Mouse (Mus musculus) T-cell, adult 2 months (primary cell): ENCODE measurements around the gene Stim2.

Experiments used
- DNase-seq: peaks from one replicate; pipeline ENCODE4 v3.0.0; 2022; ENCODE audit warnings: low spot score

The Stim2 gene

DNA sequence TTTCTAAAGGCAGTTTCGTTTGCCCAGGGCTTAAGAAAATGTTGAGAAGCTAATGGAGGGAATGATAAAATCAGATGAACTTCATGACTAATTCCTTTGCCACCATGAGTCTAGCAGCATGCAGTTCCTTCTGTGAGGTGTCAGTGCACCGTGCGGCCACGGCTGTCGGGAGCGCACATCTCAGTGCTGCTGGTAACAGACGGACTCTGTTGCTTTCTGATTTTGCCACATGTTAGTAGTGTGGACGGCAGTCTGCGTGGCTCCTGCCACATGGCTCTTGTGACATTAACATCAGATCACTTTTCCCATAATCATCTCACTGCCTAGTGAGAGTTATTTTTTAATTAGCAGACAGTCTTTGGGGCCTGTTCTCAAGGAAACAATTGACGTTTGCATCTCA is 118.2 kb downstream of the Stim2 start:
- DNase-seq, result no peak

DNA sequence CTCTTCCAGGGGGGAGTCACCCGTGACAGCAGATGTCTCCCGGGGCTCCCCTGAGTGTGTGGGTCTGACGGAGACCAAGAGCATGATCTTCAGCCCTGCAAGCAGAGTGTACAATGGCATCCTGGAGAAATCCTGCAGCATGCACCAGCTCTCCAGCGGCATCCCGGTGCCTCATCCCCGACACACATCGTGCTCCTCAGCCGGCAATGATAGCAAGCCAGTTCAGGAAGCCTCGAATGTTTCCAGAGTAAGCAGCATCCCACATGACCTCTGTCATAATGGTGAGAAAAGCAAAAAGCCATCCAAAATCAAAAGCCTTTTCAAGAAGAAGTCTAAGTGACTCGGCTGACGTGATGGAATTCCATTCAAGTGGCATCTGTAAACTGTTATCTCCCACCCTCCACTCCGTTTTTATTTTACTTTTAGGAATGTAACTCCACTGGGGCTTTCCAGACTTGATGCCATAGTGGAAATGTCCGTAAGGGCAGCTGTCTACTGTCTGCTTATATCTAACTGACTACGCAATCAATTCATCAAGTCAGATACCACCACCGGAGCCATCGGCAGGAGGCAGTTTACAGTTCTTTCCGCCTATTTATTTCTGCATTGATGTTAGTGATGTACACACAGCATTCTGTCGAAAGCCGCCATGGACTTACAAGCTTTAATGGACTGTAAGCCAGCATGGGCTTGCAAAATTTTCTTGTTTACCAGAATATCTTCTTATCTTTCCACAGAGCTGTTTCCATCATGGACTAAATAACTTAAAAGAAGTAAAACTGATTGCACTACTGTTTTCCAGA is 120.3 kb downstream of the Stim2 start:
- DNase-seq, result no peak

DNA sequence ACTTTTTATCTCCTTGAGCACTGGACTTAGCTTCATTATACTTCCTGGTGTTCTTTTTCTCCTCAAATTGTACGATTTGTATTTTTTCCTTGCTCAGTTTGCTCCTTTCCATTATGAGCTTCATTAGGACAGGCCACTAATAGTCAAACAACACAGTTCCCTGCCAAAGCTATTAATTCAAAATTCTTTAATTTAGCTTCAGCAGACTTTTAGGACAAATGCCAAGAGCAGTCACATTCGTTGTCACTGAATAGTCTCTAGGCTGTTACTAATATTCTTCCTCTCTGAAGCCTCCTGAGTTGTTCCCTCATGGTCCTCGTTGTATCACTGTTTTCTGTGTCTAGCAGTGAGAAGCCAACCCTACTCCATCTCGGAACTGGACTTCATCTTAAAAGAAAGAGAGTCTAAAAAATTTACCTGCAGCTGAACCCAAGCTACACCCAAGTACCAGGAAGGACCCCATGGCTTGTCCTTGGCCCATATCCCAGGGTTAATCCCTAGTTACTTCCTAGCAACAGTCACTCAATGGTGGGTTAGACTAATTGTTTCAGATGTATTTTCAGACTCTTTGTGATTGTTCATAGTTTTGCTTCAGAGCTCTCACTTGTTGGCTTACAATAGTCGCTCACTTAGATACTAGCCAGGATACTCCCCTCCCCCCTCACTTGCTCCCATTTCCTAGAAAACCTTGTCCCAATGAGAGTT is 149.9 kb downstream of the Stim2 start:
- DNase-seq, result no peak

DNA sequence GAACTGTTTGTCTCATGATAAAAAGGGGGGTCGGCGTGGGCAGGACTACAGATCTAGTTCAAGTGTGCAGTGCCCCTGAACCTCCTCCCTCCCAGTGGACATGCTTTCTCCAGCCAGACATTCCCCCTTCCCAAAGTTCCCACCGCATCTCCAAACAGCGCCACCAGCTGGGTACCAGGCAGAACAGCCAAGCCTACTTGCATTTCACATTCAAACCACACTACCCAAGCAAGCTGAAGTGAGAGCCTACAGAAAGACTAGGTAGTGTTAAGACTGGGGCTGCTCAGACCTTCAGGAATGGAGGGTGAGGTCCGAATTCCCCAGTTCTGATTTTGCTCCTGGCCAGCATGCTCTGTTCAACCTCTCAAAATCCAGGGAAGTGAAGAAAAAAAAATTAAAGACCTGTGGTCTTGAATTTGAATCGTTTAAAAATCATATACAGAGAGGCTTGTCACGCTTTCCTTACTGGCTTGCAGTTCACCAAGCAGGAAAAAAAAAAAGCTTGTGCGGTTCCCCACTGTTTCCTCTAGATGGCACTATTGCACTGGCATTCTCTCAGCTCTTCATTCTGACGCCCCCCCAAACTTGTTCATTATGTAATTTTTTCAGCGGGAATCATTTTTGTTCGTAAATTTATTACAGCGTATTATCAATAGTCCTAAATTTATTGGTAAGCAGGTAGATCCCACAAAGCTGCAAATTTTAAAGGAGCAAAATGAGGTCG is 156.4 kb downstream of the Stim2 start:
- no peak for DNase-seq

DNA sequence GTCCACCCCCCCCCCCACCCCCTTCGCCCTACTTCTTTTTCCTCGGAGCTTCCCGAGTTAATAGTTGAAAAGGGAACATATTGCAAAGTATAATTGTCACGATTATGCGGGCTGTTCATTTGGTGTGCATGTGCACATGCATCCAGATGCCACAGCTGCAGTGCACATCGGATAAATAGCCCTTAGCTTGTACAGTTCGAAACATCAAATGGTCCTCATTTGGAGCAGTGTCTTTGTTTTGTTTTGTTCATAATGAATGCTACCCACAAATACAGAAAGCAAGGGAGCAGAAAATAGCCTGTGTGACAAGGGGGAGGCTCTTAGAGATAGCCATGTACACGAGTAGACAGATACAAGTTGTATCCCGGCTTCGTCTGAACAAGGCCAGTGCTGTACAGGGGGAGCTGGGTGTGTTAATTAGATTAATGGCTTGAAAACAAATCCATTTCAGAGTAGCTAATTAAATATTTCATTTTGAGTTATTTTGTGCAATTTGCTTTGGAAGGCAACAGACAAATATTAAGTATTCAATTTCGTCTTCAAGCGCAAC is 157.0 kb downstream of the Stim2 start:
- DNase-seq, result no peak

DNA sequence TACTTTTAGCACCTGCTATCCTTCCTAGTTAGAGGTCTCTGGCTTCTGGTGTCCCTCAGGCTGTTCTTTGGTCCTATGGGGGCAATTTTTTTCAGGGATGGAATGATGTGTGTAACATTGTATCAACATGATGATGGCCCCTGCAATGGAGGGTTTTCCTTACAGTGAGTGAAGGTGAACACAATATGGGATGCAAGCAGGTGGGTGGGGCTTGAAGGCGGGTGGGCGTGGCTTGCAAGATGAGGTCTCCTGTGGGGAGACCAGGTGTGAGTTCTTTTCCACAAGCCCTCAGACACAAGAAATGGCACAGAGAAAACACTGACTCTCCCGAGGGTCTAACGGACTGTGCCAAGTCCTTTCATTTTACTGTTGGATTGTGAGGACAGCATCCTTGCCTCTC is 157.6 kb downstream of the Stim2 start:
- no peak for DNase-seq

DNA sequence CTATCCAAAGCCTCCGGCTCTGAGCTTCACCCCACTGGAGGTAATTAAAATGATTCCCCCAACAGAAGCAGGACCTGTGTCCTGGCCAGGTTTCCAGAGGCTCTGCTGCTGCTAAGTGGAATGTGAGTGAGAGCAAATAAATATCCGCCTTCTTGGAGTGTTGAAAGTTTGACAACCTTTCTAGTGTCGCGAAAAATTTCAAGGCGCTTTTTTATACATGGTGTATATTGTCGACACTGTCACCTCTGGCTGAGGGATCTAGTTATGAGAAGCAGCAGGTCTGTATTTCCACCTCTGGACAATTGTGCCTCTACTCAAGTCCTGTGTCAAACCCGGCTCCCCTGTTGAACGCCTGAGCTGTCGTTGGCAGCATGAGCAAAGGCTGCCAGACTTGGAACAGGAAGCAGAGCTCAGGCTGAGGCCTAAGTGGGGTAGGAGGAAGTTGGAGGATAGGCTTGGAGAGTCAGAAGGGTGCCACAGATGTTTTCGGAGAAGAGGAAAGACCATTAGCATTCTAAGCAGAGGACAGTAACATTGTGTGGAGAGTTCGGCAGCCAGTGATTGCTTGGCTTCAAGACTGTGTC is 158.7 kb downstream of the Stim2 start:
- no peak for DNase-seq

DNA sequence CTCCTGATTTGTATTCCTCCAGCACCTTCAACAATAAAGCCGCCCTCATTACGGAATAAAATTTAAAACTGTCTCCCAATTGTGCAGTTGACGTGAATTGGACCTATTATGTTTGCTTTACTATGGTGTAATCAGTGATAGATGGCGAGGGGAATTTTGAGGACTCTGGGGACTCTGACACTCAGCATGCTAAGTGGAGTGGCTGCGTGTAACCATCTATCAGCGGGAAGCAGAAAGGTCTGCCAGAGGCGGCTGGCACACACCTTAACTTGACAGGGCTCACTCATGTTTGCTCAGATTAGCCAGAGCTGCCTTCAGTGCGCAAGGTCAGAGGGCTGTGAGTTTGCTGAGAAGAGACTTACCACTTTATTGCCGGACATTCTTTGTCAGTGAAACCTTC is 159.9 kb downstream of the Stim2 start:
- no peak for DNase-seq

DNA sequence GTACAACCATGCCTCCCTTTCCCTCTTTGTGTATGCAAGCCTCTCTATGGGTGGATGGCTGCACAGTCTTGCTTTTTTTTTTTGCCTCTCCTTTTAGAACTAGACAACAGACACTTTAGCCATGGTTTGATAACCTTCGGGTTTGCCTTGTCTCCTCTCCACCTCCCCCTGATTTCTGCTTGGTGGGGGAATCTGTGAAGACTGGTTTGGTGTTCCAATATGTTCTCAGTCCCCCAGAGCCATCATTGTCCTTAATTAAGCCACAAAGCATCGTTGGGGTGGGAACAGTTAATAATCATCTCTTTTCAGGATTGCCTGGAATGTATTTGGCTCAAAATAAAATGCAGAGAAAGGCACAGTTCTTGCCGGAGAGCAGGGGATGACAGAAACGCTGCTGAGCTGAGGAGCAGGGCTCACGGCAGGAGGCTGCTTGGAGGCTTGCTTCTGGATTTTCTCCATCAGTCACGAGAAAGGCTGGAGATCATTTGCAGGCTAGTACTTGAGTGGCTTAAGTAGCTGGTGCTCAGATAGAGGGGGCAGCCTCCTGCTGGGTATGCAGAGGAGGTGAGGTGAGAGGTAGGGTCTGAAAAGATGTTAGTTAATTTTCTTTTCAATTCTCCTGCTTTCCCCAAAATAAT is 161.0 kb downstream of the Stim2 start:
- no peak for DNase-seq

DNA sequence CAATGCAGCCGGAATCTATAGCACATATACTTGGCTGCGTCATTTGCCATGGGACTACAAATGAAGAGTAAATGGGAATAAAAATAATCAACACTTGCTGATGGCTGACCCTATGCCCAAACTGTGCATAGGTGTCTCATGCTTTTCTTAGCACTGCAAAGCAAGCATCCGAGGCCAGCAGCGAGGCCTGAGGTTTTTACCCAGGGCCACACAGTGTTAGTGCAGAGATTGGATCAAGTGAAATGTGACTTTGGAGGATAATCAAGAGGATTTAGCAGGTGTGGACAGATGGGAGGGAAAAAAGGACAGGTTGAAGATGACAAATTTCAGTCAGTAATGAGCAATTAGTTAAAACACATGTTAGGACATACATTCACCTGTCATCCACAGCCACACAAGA is 162.3 kb downstream of the Stim2 start:
- DNase-seq, result no peak

DNA sequence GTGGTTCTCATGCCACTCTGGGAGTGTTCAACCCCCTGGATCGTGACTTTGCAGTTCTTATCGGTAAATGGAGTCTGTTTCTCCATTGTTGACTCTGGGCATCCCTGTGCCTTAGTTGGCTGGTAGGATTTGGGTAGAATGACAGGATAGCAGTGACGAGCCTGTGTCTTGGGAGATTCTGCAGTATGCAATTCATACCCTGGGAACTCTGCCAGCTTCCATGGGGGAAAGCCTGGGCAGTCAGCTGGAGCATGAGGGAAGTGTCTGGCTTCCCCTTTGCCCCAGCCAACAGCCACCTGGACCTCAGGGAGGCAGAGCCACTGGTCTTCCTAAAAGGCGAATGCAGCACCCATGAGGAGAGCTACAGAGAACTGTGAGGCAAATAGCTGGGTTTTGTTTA is 165.6 kb downstream of the Stim2 start:
- no peak for DNase-seq
